Comparison of ENCODE assay signal across 17 mouse cellular contexts in genomic region chr11:97972434-97972833, GRCm38 (mm10). TPM values are rescaled to one million over a fixed set of nuclear protein-coding genes. Genes with fewer than 3 reads are reported as not detected.
A peak's percentile ranks its signal among the peaks of the same experiment; 100 is the strongest.
DNase-seq lines count a peak whose midpoint lies in the region; ATAC-seq and TF ChIP-seq lines count a peak whose summit lies in the region.
"Had no signal": no experiment of that assay in that cellular context is flagged by ENCODE, and none has a peak within 500 bp of the region (broad histone marks: within the 10 kb centered on the region; RNA-seq: fewer than 3 reads in every experiment).

No protein-coding gene starts in this region.

- H3K79me2 ChIP-seq in CH12.LX (replicated peaks; ENCODE audit: control insufficient read depth, extremely low read depth, insufficient read depth, poor library complexity, severe bottlenecking), result no peaks in the 10 kb centered on the region

- H3K9ac ChIP-seq in hindbrain, postnatal 0 days (replicated peaks; ENCODE audit: low read length), result no peak overlapping the region
- no peak overlapping the region for H3K9ac ChIP-seq in hindbrain, embryonic 16.5 days (ENCODE audit: low read depth, low read length)
- no peak overlapping the region for H3K9ac ChIP-seq in CH12.LX (ENCODE audit: insufficient read depth, low read depth)
- H3K9ac ChIP-seq: embryonic facial prominence, embryonic 12.5 days had no signal

- no peak for TF ChIP-seq EP300 in CH12.LX (IDR thresholded peaks at IDR 0.05; ENCODE audit: low read length)

- peak; percentile 25; the same call in 1 of the 2 replicates for TF ChIP-seq RAD21 in CH12.LX (IDR thresholded peaks at IDR 0.05; ENCODE audit: low read depth, low read length)

- dilution Hi-C loops in CH12.LX (cut with MboI; ENCODE audit: extremely low pct_ligation_motif_present, extremely low pct_unique_long_range_greater_than_20kb, low sequenced_read_pairs), result no loop called here

- no peak for DNase-seq in hindbrain, postnatal 0 days (ENCODE audit: low spot score)
- no peak for DNase-seq in lung, adult 2 months
- DNase-seq in lung, postnatal 36 days, result no peak
- no peak for DNase-seq in CH12.LX (ENCODE audit: extremely low read depth)
- DNase-seq in WW6 (ENCODE audit: low read depth, low spot score), result peak; percentile 67
- no peak for DNase-seq in adrenal gland, postnatal 25 days
- no peak for DNase-seq in spleen, postnatal 4 days (ENCODE audit: low spot score in 2 of 2)
- DNase-seq: cerebellum, adult 18-20 months; kidney, adult 11 months; kidney, postnatal 4 days; layer of hippocampus, postnatal 36 days; lung, adult 18-20 months; spleen, adult 18-20 months had no signal

- no peak for TF ChIP-seq POLR2A in lung, adult 2 months (IDR thresholded peaks at IDR 0.05; ENCODE audit: borderline replicate concordance, extremely low read depth, low read depth, low read length)
- no peak for TF ChIP-seq POLR2A in CH12.LX (IDR thresholded peaks at IDR 0.05; ENCODE audit: low read depth, low read length)

- 69% methylated on average over 2 of the region's 2 CpGs for WGBS in hindbrain, postnatal 0 days
- 69% methylated on average over 2 of the region's 2 CpGs for whole genome bisulfite sequencing in hindbrain, embryonic 16.5 days
- 77% methylated on average over 2 of the region's 2 CpGs for WGBS in lung, adult 2 months

- 0 out of 2 replicates have a peak, but pooled peaks cover 4% of the 10 kb centered on the region for H3K4me1 ChIP-seq in hindbrain, postnatal 0 days (ENCODE audit: insufficient read depth, low read length)
- peaks cover 5% of the 10 kb centered on the region; the same call in 1 of the 2 replicates for H3K4me1 ChIP-seq in hindbrain, embryonic 16.5 days (ENCODE audit: control insufficient read depth, insufficient read depth, low read depth, low read length)
- H3K4me1 ChIP-seq in lung, adult 2 months (ENCODE audit: control insufficient read depth, insufficient read depth, low read length), result no peaks in the 10 kb centered on the region
- H3K4me1 ChIP-seq in CH12.LX (ENCODE audit: control insufficient read depth in 1 of 2, insufficient read depth in 2 of 2), result peaks cover 0 to 7% of the 10 kb centered on the region in 2 experiments; a peak in 2 of 4 replicates
- H3K4me1 ChIP-seq: embryonic facial prominence, embryonic 12.5 days; limb, embryonic 10.5 days had no signal

- no peak for ATAC-seq in hindbrain, postnatal 0 days
- no peak for ATAC-seq in hindbrain, embryonic 16.5 days

- H3K9me3 ChIP-seq in hindbrain, postnatal 0 days (ENCODE audit: low read length), result no peaks in the 10 kb centered on the region
- no peaks in the 10 kb centered on the region for H3K9me3 ChIP-seq in hindbrain, embryonic 16.5 days (ENCODE audit: control insufficient read depth, low read length)
- H3K9me3 ChIP-seq in CH12.LX (replicated peaks; ENCODE audit: low read length), result peaks cover 3% of the 10 kb centered on the region
- H3K9me3 ChIP-seq: embryonic facial prominence, embryonic 12.5 days; limb, embryonic 10.5 days had no signal

- H3K4me2 ChIP-seq in hindbrain, postnatal 0 days (ENCODE audit: low read depth, low read length), result no peak overlapping the region
- H3K4me2 ChIP-seq in hindbrain, embryonic 16.5 days (ENCODE audit: low read length), result no peak overlapping the region
- H3K4me2 ChIP-seq in CH12.LX (ENCODE audit: insufficient read depth, low read depth, poor library complexity, severe bottlenecking), result no peak overlapping the region
- H3K4me2 ChIP-seq: embryonic facial prominence, embryonic 12.5 days had no signal

- H3K4me3 ChIP-seq in hindbrain, postnatal 0 days (ENCODE audit: low read length), result no peak overlapping the region
- no peak overlapping the region for H3K4me3 ChIP-seq in hindbrain, embryonic 16.5 days (ENCODE audit: low read length)
- no peak overlapping the region for H3K4me3 ChIP-seq in lung, adult 2 months (replicated peaks; ENCODE audit: extremely low read depth, low read depth, low read length)
- no peak overlapping the region for H3K4me3 ChIP-seq in CH12.LX (replicated peaks in 1 of 3; ENCODE audit: low read depth in 2 of 3, low read length in 2 of 3, poor library complexity in 1 of 3)
- H3K4me3 ChIP-seq: embryonic facial prominence, embryonic 12.5 days; limb, embryonic 10.5 days had no signal

- no peaks in the 10 kb centered on the region for H3K36me3 ChIP-seq in hindbrain, postnatal 0 days (ENCODE audit: insufficient read depth, low read length)
- H3K36me3 ChIP-seq in hindbrain, embryonic 16.5 days (ENCODE audit: control insufficient read depth, insufficient read depth, low read length), result no peaks in the 10 kb centered on the region
- no peaks in the 10 kb centered on the region for H3K36me3 ChIP-seq in CH12.LX (replicated peaks in 1 of 2; ENCODE audit: control insufficient read depth in 1 of 2, insufficient read depth in 1 of 2, low read length in 1 of 2)
- H3K36me3 ChIP-seq: embryonic facial prominence, embryonic 12.5 days; limb, embryonic 10.5 days had no signal

- no peak overlapping the region for H3K27ac ChIP-seq in hindbrain, postnatal 0 days
- H3K27ac ChIP-seq in hindbrain, embryonic 16.5 days (ENCODE audit: low read depth, low read length), result no peak overlapping the region
- H3K27ac ChIP-seq in CH12.LX (ENCODE audit: insufficient read depth, low read depth), result no peak overlapping the region
- H3K27ac ChIP-seq: embryonic facial prominence, embryonic 12.5 days; limb, embryonic 10.5 days had no signal

- in situ Hi-C loops in CH12.LX (cut with MboI; ENCODE audit: low pct_ligation_motif_present, low pct_unique_long_range_greater_than_20kb, low sequenced_read_pairs), result loop anchor here (5.0 kb wide), 1 partner anchor 35 kb away; no protein-coding TSS in a partner anchor

- no peaks in the 10 kb centered on the region for H3K27me3 ChIP-seq in hindbrain, postnatal 0 days (ENCODE audit: insufficient read depth, low read length)
- no peaks in the 10 kb centered on the region for H3K27me3 ChIP-seq in hindbrain, embryonic 16.5 days (replicated peaks; ENCODE audit: control insufficient read depth, insufficient read depth, low read length)
- peaks cover 19% of the 10 kb centered on the region for H3K27me3 ChIP-seq in CH12.LX (replicated peaks)
- H3K27me3 ChIP-seq: embryonic facial prominence, embryonic 12.5 days had no signal

- TF ChIP-seq CTCF in hindbrain, postnatal 0 days (IDR thresholded peaks at IDR 0.05; ENCODE audit: low read depth), result peak; percentile 10; the same call in 1 of the 2 replicates
- TF ChIP-seq CTCF in lung, adult 2 months (IDR thresholded peaks at IDR 0.05; ENCODE audit: insufficient read depth, low read length), result 0 out of 2 replicates have a peak, but pooled peaks have one; percentile 4
- peak in 1 of 2 experiments; percentile 54; a peak in 2 of 4 replicates for TF ChIP-seq CTCF in CH12.LX (conservative IDR thresholded peaks at IDR 0.05 in 1 of 2, IDR thresholded peaks at IDR 0.05 in 1 of 2; ENCODE audit: low read depth in 2 of 2, low read length in 2 of 2)

TF ChIP-seq in CH12.LX, 34 proteins besides CTCF, POLR2A, EP300 and RAD21:
- TF ChIP-seq SIN3A (IDR thresholded peaks at IDR 0.05; ENCODE audit: low read length) (no peak), NELFE (IDR thresholded peaks at IDR 0.05; ENCODE audit: low read depth, low read length) (no peak), RCOR1 (conservative IDR thresholded peaks at IDR 0.05; ENCODE audit: low read depth, low read length) (no peak), UBTF (IDR thresholded peaks at IDR 0.05; ENCODE audit: low read depth, low read length) (no peak), BHLHE40 (IDR thresholded peaks at IDR 0.05; ENCODE audit: low read depth, low read length) (no peak), ZMIZ1 (IDR thresholded peaks at IDR 0.05; ENCODE audit: low read depth, low read length) (no peak), SMC3 (IDR thresholded peaks at IDR 0.05; ENCODE audit: low read depth, low read length) (peak; percentile 53)

RNA-seq across cellular contexts. Expression of gene Plxdc1, which starts 13.8 kb away (rescaled TPM):
- total RNA-seq in hindbrain, postnatal 0 days (2014; rRNA removed), result 1.5 and 3.8 TPM in 2 replicates
- 4.2 and 4.6 TPM in 2 replicates for polyA plus RNA-seq in hindbrain, postnatal 0 days (2015; fragmentation: Nextera tagmentation; extraction: Ambion mirVana)
- polyA plus RNA-seq in hindbrain, embryonic 16.5 days (2015; fragmentation: Nextera tagmentation; extraction: Ambion mirVana), result 2.1 and 2.8 TPM in 2 replicates
- 18.5 and 20.9 TPM in 2 replicates for polyA plus RNA-seq in lung, adult 2 months (2012; rRNA removed)
- total RNA-seq in CH12.LX (2012; rRNA removed), result 0.04 and 0.08 TPM in 2 replicates
- not detected in 2 replicates for total RNA-seq in CH12.LX (2014; rRNA removed)
- 0.16 TPM in 1 of 2 replicates, not detected in the other for polyA plus RNA-seq in CH12.LX (2012; ENCODE audit: insufficient read length, low read depth)
- total RNA-seq in adrenal gland, postnatal 25 days (2021), result 13.4 and 20.9 TPM in 2 replicates
- polyA plus RNA-seq: limb, embryonic 10.5 days had no signal

RNA-seq across cellular contexts. Expression of gene Arl5c, which starts 23.5 kb away (rescaled TPM):
- total RNA-seq in hindbrain, postnatal 0 days (2014; rRNA removed), result 2.0 and 2.6 TPM in 2 replicates
- polyA plus RNA-seq in hindbrain, postnatal 0 days (2015; fragmentation: Nextera tagmentation; extraction: Ambion mirVana), result 3.6 and 4.8 TPM in 2 replicates
- polyA plus RNA-seq in hindbrain, embryonic 16.5 days (2015; fragmentation: Nextera tagmentation; extraction: Ambion mirVana), result 7.3 and 7.6 TPM in 2 replicates
- polyA plus RNA-seq in lung, adult 2 months (2012; rRNA removed), result 2.7 and 5.1 TPM in 2 replicates
- total RNA-seq in CH12.LX (2012; rRNA removed) (28.2 and 28.5 TPM in 2 replicates), CH12.LX (2014; rRNA removed) (32.2 and 33.1 TPM in 2 replicates)
- 36.1 and 45.5 TPM in 2 replicates for polyA plus RNA-seq in CH12.LX (2012; ENCODE audit: insufficient read length, low read depth)
- total RNA-seq in adrenal gland, postnatal 25 days (2021), result 0.79 TPM in 1 of 2 replicates, not detected in the other

RNA-seq across cellular contexts. Expression of gene Cacnb1, which starts 50.4 kb away (rescaled TPM):
- total RNA-seq in hindbrain, postnatal 0 days (2014; rRNA removed), result 83.4 and 84.4 TPM in 2 replicates
- polyA plus RNA-seq in hindbrain, postnatal 0 days (2015; fragmentation: Nextera tagmentation; extraction: Ambion mirVana), result 43.1 and 51.0 TPM in 2 replicates
- 59.6 and 69.0 TPM in 2 replicates for polyA plus RNA-seq in hindbrain, embryonic 16.5 days (2015; fragmentation: Nextera tagmentation; extraction: Ambion mirVana)
- 16.0 and 25.6 TPM in 2 replicates for polyA plus RNA-seq in lung, adult 2 months (2012; rRNA removed)
- 0.46 and 0.55 TPM in 2 replicates for total RNA-seq in CH12.LX (2012; rRNA removed)
- total RNA-seq in CH12.LX (2014; rRNA removed), result 0.12 TPM in 1 of 2 replicates, not detected in the other
- 0.36 and 0.59 TPM in 2 replicates for polyA plus RNA-seq in CH12.LX (2012; ENCODE audit: insufficient read length, low read depth)
- total RNA-seq in adrenal gland, postnatal 25 days (2021), result 7.4 and 10.4 TPM in 2 replicates
- total RNA-seq: common myeloid progenitor, adult 5-6 weeks had no signal

RNA-seq across cellular contexts. Expression of gene Rpl19, which starts 54.1 kb away (rescaled TPM):
- 462 and 515 TPM in 2 replicates for total RNA-seq in hindbrain, postnatal 0 days (2014; rRNA removed)
- polyA plus RNA-seq in hindbrain, postnatal 0 days (2015; fragmentation: Nextera tagmentation; extraction: Ambion mirVana), result 650 and 673 TPM in 2 replicates
- 578 and 612 TPM in 2 replicates for polyA plus RNA-seq in hindbrain, embryonic 16.5 days (2015; fragmentation: Nextera tagmentation; extraction: Ambion mirVana)
- polyA plus RNA-seq in lung, adult 2 months (2012; rRNA removed), result 426 and 513 TPM in 2 replicates
- total RNA-seq in CH12.LX (2012; rRNA removed) (5,182 and 5,259 TPM in 2 replicates), CH12.LX (2014; rRNA removed) (3,446 and 3,465 TPM in 2 replicates)
- 2,949 and 3,228 TPM in 2 replicates for polyA plus RNA-seq in CH12.LX (2012; ENCODE audit: insufficient read length, low read depth)
- 1,136 and 1,344 TPM in 2 replicates for total RNA-seq in adrenal gland, postnatal 25 days (2021)

Comparison
In these comparisons a context has a peak if more than half of its experiments do, and no peak if none do; other contexts are left out.
1. RNA of gene Cacnb1, which starts 50.4 kb away (polyA plus RNA-seq): 59.6 to 69.0 TPM in hindbrain, embryonic 16.5 days, 43.1 to 51.0 TPM in hindbrain, postnatal 0 days and 16.0 to 25.6 TPM in lung, adult 2 months; 0.36 to 0.59 TPM in CH12.LX; every median in the first group is over 10 times any median in the second.